Mouse (Mus musculus) heart, postnatal 4 days (tissue): Measurements from ENCODE around the gene Lst1. TPM values are rescaled to one million over a fixed set of nuclear protein-coding genes. Genes with fewer than 3 reads are reported as not detected.

Source experiments
- DNase-seq: peaks from one replicate; pipeline ENCODE4 v3.0.0; 2021
- total RNA-seq, 2 experiments: library from RNA; stranded (reverse); gene quantifications; 2 replicates each; pipeline ENCODE4 v1.2.3; 2021

Lst1 gene
- total RNA-seq, 2 experiments from 2014 or later: 4.2 to 4.8 TPM

- DNase-seq: peak; percentile 84
Observed at GRCm38 (mm10) chr17:35178528-35178927, 9.7 kb downstream of the Lst1 start.

GRCm38 (mm10) chr17:35175968-35176367 is 12.3 kb downstream of the Lst1 start, which contains the start of gene Aif1:
Gene Aif1, minus strand, starts transcription at chr17:35176068.
- no peak for DNase-seq

GRCm38 (mm10) chr17:35175382-35175781 is 12.9 kb downstream of the Lst1 start:
- no peak for DNase-seq

GRCm38 (mm10) chr17:35174201-35174977 is 13.8 kb downstream of the Lst1 start:
- no peak for DNase-seq

- DNase-seq: no peak
Observed at GRCm38 (mm10) chr17:35173329-35173728, 14.9 kb downstream of the Lst1 start.

- DNase-seq: no peak
Observed at GRCm38 (mm10) chr17:35172445-35173234, 15.6 kb downstream of the Lst1 start.

GRCm38 (mm10) chr17:35168541-35169207 is 19.6 kb downstream of the Lst1 start:
- DNase-seq: no peak

GRCm38 (mm10) chr17:35167794-35168193 is 20.4 kb downstream of the Lst1 start:
- no peak for DNase-seq

- DNase-seq: peak; percentile 61
Observed at GRCm38 (mm10) chr17:35166352-35167035, 21.7 kb downstream of the Lst1 start.

GRCm38 (mm10) chr17:35165451-35166155 is 22.6 kb downstream of the Lst1 start:
- no peak for DNase-seq

- DNase-seq: peak; percentile 98
Observed at GRCm38 (mm10) chr17:35164568-35165450, 23.4 kb downstream of the Lst1 start, which contains the start of gene Prrc2a. Gene Prrc2a, minus strand, starts transcription at chr17:35164897.

GRCm38 (mm10) chr17:35164218-35164567 is 24.0 kb downstream of the Lst1 start:
- DNase-seq: no peak

GRCm38 (mm10) chr17:35163326-35164081 is 24.7 kb downstream of the Lst1 start:
- no peak for DNase-seq

- DNase-seq: peak; percentile 54
Observed at GRCm38 (mm10) chr17:35162730-35163129, 25.5 kb downstream of the Lst1 start.

GRCm38 (mm10) chr17:35162121-35162520 is 26.1 kb downstream of the Lst1 start:
- DNase-seq: no peak

GRCm38 (mm10) chr17:35161421-35161820 is 26.8 kb downstream of the Lst1 start:
- no peak for DNase-seq

GRCm38 (mm10) chr17:35159638-35160037 is 28.6 kb downstream of the Lst1 start:
- no peak for DNase-seq

- DNase-seq: no peak
Observed at GRCm38 (mm10) chr17:35158850-35159593, 29.2 kb downstream of the Lst1 start.

- DNase-seq: no peak
Observed at GRCm38 (mm10) chr17:35157661-35158175, 30.5 kb downstream of the Lst1 start.
